Mouse (Mus musculus) CH12.LX (cell line): ENCODE results near the gene Trp73. TPM values are rescaled to one million over a fixed set of nuclear protein-coding genes. Genes with fewer than 3 reads are reported as not detected.

Source experiments
- DNase-seq: peaks from one replicate; pipeline ENCODE4 v3.0.0-alpha.2; 2013; ENCODE audit errors: extremely low read depth
- H3K27ac ChIP-seq: 2 replicates; pipeline ENCODE4 v1.5.1; 2012; ENCODE audit warnings: low read depth, mild to moderate bottlenecking, control low read depth, moderate library complexity; ENCODE audit not compliant: insufficient read depth
- H3K27me3 ChIP-seq: replicated peaks from 2 replicates; pipeline ENCODE3; 2012; ENCODE audit warnings: inconsistent platforms
- H3K36me3 ChIP-seq, 2 experiments: replicated peaks in 1 of 2; 2 replicates each; pipeline versions ENCODE3 to v1.6.1; 2012; ENCODE audit warnings: inconsistent platforms in 1 of 2, low read length in 1 of 2, mild to moderate bottlenecking in 1 of 2, mixed read lengths in 1 of 2, moderate library complexity in 1 of 2; ENCODE audit not compliant: control insufficient read depth in 1 of 2, insufficient read depth in 1 of 2
- H3K4me1 ChIP-seq, 2 experiments: 2 replicates each; pipeline ENCODE4 v1.6.1; 2012; ENCODE audit warnings: inconsistent platforms in 1 of 2, moderate library complexity in 1 of 2; ENCODE audit not compliant: insufficient read depth in 2 of 2, control insufficient read depth in 1 of 2
- H3K4me2 ChIP-seq: 2 replicates; pipeline ENCODE4 v1.6.1; 2012; ENCODE audit warnings: low read depth, mild to moderate bottlenecking, control low read depth; ENCODE audit not compliant: poor library complexity, insufficient read depth, severe bottlenecking
- H3K4me3 ChIP-seq, 3 experiments: fragments of 150-350 bp in 1 of 3; sonication (generic) in 1 of 3; replicated peaks in 1 of 3; 2 replicates each; pipeline versions ENCODE3 to v1.5.1; 2011 to 2012; ENCODE audit warnings: low read depth in 2 of 3, low read length in 2 of 3, mild to moderate bottlenecking in 2 of 3, moderate library complexity in 2 of 3, control low read depth in 1 of 3, improper control_type of control experiment in 1 of 3, inconsistent platforms in 1 of 3, mixed read lengths in 1 of 3; ENCODE audit not compliant: poor library complexity in 1 of 3
- H3K79me2 ChIP-seq: replicated peaks from 2 replicates; pipeline ENCODE4 v1.6.1; 2012; ENCODE audit warnings: mild to moderate bottlenecking, moderate library complexity; ENCODE audit not compliant: control insufficient read depth, poor library complexity, insufficient read depth, severe bottlenecking; ENCODE audit errors: extremely low read depth
- H3K9ac ChIP-seq: 2 replicates; pipeline ENCODE4 v1.6.1; 2012; ENCODE audit warnings: low read depth, mild to moderate bottlenecking, control low read depth, moderate library complexity; ENCODE audit not compliant: insufficient read depth
- H3K9me3 ChIP-seq: replicated peaks from 2 replicates; pipeline ENCODE3; 2012; ENCODE audit warnings: low read length, inconsistent platforms, mixed read lengths
- CHD1 ChIP-seq: IDR thresholded peaks from 2 replicates; pipeline ENCODE4 v1.6.1; 2012; ENCODE audit warnings: low read depth, low read length, improper control_type of control experiment, inconsistent platforms
- E2F4 ChIP-seq: IDR thresholded peaks from 2 replicates; pipeline ENCODE4 v1.6.1; 2011; ENCODE audit warnings: low read depth, low read length, improper control_type of control experiment; ENCODE audit not compliant: insufficient replicate concordance
- ELF1 ChIP-seq: IDR thresholded peaks from 2 replicates; pipeline ENCODE4 v1.6.1; 2014; ENCODE audit warnings: low read depth, mild to moderate bottlenecking, inconsistent platforms, low read length, improper control_type of control experiment
- EP300 ChIP-seq: IDR thresholded peaks from 2 replicates; pipeline ENCODE4 v1.6.1; 2011; ENCODE audit warnings: low read length, improper control_type of control experiment
- ETS1 ChIP-seq: conservative IDR thresholded peaks from 2 replicates; pipeline ENCODE4 v1.6.1; 2012; ENCODE audit warnings: low read depth, mild to moderate bottlenecking, inconsistent platforms, low read length, improper control_type of control experiment, moderate library complexity
- HCFC1 ChIP-seq: IDR thresholded peaks from 2 replicates; pipeline ENCODE4 v1.6.1; 2012; ENCODE audit warnings: low read depth, mild to moderate bottlenecking, inconsistent platforms, low read length, improper control_type of control experiment
- JUN ChIP-seq: IDR thresholded peaks from 2 replicates; pipeline ENCODE4 v1.6.1; 2011; ENCODE audit warnings: low read depth, mild to moderate bottlenecking, low read length, improper control_type of control experiment, moderate library complexity; ENCODE audit not compliant: insufficient read depth
- JUND ChIP-seq: conservative IDR thresholded peaks from 2 replicates; pipeline ENCODE4 v1.6.1; 2011; ENCODE audit warnings: low read depth, low read length, improper control_type of control experiment
- KAT2A ChIP-seq: IDR thresholded peaks from 2 replicates; pipeline ENCODE4 v1.6.1; 2012; ENCODE audit warnings: low read length, improper control_type of control experiment, inconsistent platforms; ENCODE audit not compliant: insufficient replicate concordance
- MYC ChIP-seq: IDR thresholded peaks from 2 replicates; pipeline ENCODE4 v1.6.1; 2011; ENCODE audit warnings: low read depth, mild to moderate bottlenecking, improper control_type of control experiment, low read length
- NELFE ChIP-seq: IDR thresholded peaks from 2 replicates; pipeline ENCODE4 v1.6.1; 2011; ENCODE audit warnings: low read depth, low read length, improper control_type of control experiment
- PAX5 ChIP-seq: IDR thresholded peaks from 2 replicates; pipeline ENCODE4 v1.6.1; 2012; ENCODE audit warnings: low read length, inconsistent platforms, mixed read lengths
- RCOR1 ChIP-seq: conservative IDR thresholded peaks from 2 replicates; pipeline ENCODE4 v1.6.1; 2012; ENCODE audit warnings: low read depth, mild to moderate bottlenecking, inconsistent platforms, low read length, improper control_type of control experiment
- SMC3 ChIP-seq: IDR thresholded peaks from 2 replicates; pipeline ENCODE4 v1.6.1; 2011; ENCODE audit warnings: low read depth, low read length, improper control_type of control experiment
- TCF12 ChIP-seq: IDR thresholded peaks from 2 replicates; pipeline ENCODE4 v1.6.1; 2014; ENCODE audit warnings: low read depth, mild to moderate bottlenecking, inconsistent platforms, low read length, improper control_type of control experiment
- USF2 ChIP-seq: conservative IDR thresholded peaks from 2 replicates; pipeline ENCODE4 v1.6.1; 2011; ENCODE audit warnings: low read depth, low read length, improper control_type of control experiment
- ZC3H11A ChIP-seq: IDR thresholded peaks from 2 replicates; pipeline ENCODE4 v1.6.1; 2012; ENCODE audit warnings: low read depth, mild to moderate bottlenecking, inconsistent platforms, low read length, improper control_type of control experiment
- ZMIZ1 ChIP-seq: IDR thresholded peaks from 2 replicates; pipeline ENCODE4 v1.6.1; 2012; ENCODE audit warnings: low read depth, mild to moderate bottlenecking, inconsistent platforms, low read length, improper control_type of control experiment
- dilution Hi-C: fragments of 300-500 bp; cut with MboI; formaldehyde crosslinking; loops from 2 replicates; pipeline ENCODE4 v1.14.3; 2020; ENCODE audit warnings: low sequenced_read_pairs; ENCODE audit not compliant: extremely low pct_unique_long_range_greater_than_20kb, extremely low pct_ligation_motif_present
- in situ Hi-C: fragments of 300-500 bp; cut with MboI; formaldehyde crosslinking; loops from 3 replicates; pipeline ENCODE4 v1.14.3; 2019; ENCODE audit warnings: low sequenced_read_pairs, low pct_ligation_motif_present, low pct_unique_long_range_greater_than_20kb, mixed read lengths
- polyA plus RNA-seq: library from polyadenylated mRNA; unstranded; fragments of >175 nt; gene quantifications from 2 replicates; pipeline ENCODE4 v1.2.1, GENCODE M21; 2012; ENCODE audit warnings: low read depth; ENCODE audit not compliant: insufficient read length
- total RNA-seq, 2 experiments: library from RNA; depleted of rRNA; stranded (reverse); fragments of 300-350 nt in 1 of 2; fragments of >200 nt in 1 of 2; gene quantifications; 2 replicates each; pipeline ENCODE4 v1.2.3; 2012 to 2014

Trp73 gene
- total and polyA plus RNA-seq, 3 experiments: 14.0 to 34.3 (median 30.0) TPM

GRCm38 (mm10) chr4:154071941-154072340 is 68.1 kb downstream of the Trp73 start:
- Histone ChIP-seq H3K4me1 (0 out of 4 replicates have a peak, but pooled peaks cover 0 to 3% of the 10 kb centered on the region in 2 experiments), H3K36me3 (peaks cover 58 to 86% of the 10 kb centered on the region in 2 experiments), H3K9ac (no peak overlapping the region), H3K27ac (no peak overlapping the region), H3K4me2 (no peak overlapping the region), H3K27me3 (no peaks in the 10 kb centered on the region), H3K4me3 (no peak overlapping the region), H3K79me2 (no peaks in the 10 kb centered on the region), H3K9me3 (no peaks in the 10 kb centered on the region)
- DNase-seq: no peak
- dilution Hi-C loops: no loop called here
- TF ChIP-seq JUND: no peak
- TF ChIP-seq EP300: no peak
- TF ChIP-seq TCF12: no peak
- no peak for TF ChIP-seq KAT2A
- TF ChIP-seq ZC3H11A: no peak
- in situ Hi-C loops: no loop called here

DNA sequence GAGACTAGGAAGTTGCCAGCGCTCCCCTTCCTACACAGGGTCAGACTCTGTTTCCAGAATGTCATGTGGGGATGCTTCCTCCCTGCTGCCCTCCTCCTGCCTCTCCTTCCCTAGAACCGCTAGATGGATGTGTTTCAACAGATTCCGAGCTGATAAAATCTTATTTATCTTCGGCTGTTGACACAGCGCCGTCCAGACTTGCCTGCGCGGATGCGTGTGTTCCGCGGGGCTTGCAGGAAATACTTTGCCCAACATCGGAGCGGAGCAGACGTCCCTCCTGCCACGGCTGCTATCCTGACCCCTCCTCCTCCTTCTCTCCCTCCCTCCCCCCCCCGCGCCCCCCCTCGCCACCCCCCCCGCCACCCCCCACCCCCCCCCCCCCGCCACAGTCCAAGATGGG is 68.5 kb downstream of the Trp73 start:
- H3K9ac ChIP-seq: no peak overlapping the region
- no peak for DNase-seq
- no peak overlapping the region for H3K4me2 ChIP-seq
- H3K4me3 ChIP-seq: no peak overlapping the region
- TF ChIP-seq PAX5: no peak
- no peak for TF ChIP-seq USF2
- TF ChIP-seq NELFE: no peak
- no peak for TF ChIP-seq E2F4
- no peak for TF ChIP-seq MYC
- no peak for TF ChIP-seq SMC3
- TF ChIP-seq HCFC1: no peak
- TF ChIP-seq ZMIZ1: no peak
- no peak for TF ChIP-seq CHD1
- no peak for TF ChIP-seq ETS1
- no peak for TF ChIP-seq TCF12
- no peak for TF ChIP-seq ELF1
- no peak for TF ChIP-seq RCOR1
- no peak for TF ChIP-seq JUN
- TF ChIP-seq, all 38 proteins: peak for 0
- Histone ChIP-seq H3K79me2 (no peaks in the 10 kb centered on the region), H3K27ac (no peak overlapping the region), H3K4me1 (0 out of 4 replicates have a peak, but pooled peaks cover 0 to 3% of the 10 kb centered on the region in 2 experiments), H3K27me3 (no peaks in the 10 kb centered on the region), H3K36me3 (peaks cover 59 to 86% of the 10 kb centered on the region in 2 experiments), H3K9me3 (no peaks in the 10 kb centered on the region)
- in situ Hi-C loops: no loop called here
- dilution Hi-C loops: no loop called here
